Mouse (Mus musculus): ENCODE results near the gene Vmn1r17. TPM values are rescaled to one million over a fixed set of nuclear protein-coding genes. Genes with fewer than 3 reads are reported as not detected.

Vmn1r17 gene
- polyA plus RNA-seq, 1 experiment from 2014 or later, result not detected

Other genes with a start within 250 kb of the Vmn1r17 start
- gene Vmn1r11, start 230.3 kb downstream of the Vmn1r17 start, polyA plus RNA-seq (2014; fragmentation: Nextera tagmentation; extraction: Ambion mirVana), result not detected in 2 replicates
- not detected in 2 replicates for gene Vmn1r12, start 206.8 kb downstream of the Vmn1r17 start, polyA plus RNA-seq (2014; fragmentation: Nextera tagmentation; extraction: Ambion mirVana)
- not detected in 2 replicates for gene Vmn1r13, start 160.4 kb downstream of the Vmn1r17 start, polyA plus RNA-seq (2014; fragmentation: Nextera tagmentation; extraction: Ambion mirVana)
- gene Vmn1r14, start 132.0 kb downstream of the Vmn1r17 start, polyA plus RNA-seq (2014; fragmentation: Nextera tagmentation; extraction: Ambion mirVana), result not detected in 2 replicates
- gene Vmn1r15, start 105.8 kb downstream of the Vmn1r17 start, polyA plus RNA-seq (2014; fragmentation: Nextera tagmentation; extraction: Ambion mirVana), result not detected in 2 replicates
- gene Vmn1r16, start 34.2 kb downstream of the Vmn1r17 start, polyA plus RNA-seq (2014; fragmentation: Nextera tagmentation; extraction: Ambion mirVana), result not detected in 2 replicates
- not detected in 2 replicates for gene Vmn1r18, start 32.1 kb upstream of the Vmn1r17 start, polyA plus RNA-seq (2014; fragmentation: Nextera tagmentation; extraction: Ambion mirVana)
- not detected in 2 replicates for gene Vmn1r19, start 40.1 kb upstream of the Vmn1r17 start, polyA plus RNA-seq (2014; fragmentation: Nextera tagmentation; extraction: Ambion mirVana)
- gene Vmn1r20, start 65.2 kb upstream of the Vmn1r17 start, polyA plus RNA-seq (2014; fragmentation: Nextera tagmentation; extraction: Ambion mirVana), result not detected in 2 replicates
- 5.6 and 5.7 TPM in 2 replicates for gene Ppm1k, start 171.7 kb upstream of the Vmn1r17 start, polyA plus RNA-seq (2014; fragmentation: Nextera tagmentation; extraction: Ambion mirVana)
- gene Herc6, start 217.3 kb upstream of the Vmn1r17 start, polyA plus RNA-seq (2014; fragmentation: Nextera tagmentation; extraction: Ambion mirVana), result 2.3 and 3.2 TPM in 2 replicates

Data from midbrain, embryonic 11.5 days (tissue).